Mouse (Mus musculus): ENCODE results near the gene Tmem117.

DNA sequence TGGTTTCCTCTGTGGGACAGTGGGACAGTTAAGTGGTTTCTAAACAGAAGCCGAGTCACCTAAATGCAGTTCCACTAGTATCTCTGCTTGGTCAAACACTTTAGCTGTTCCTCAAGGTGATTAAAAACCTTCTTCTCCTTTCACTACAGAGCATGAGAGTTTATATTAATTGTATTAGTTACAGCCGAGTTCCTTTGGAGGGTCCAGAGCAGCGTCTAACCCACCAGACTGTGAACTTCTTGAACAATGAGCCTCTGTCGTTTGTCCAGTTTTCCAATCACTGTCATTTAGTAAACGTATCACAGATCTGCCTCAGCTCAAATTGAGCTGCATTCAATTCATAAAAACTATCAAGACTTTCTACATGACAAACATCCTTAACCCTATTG is 400.4 kb downstream of the Tmem117 start:
- TF ChIP-seq CTCF (IDR thresholded peaks at IDR 0.05; ENCODE audit: low read depth, low read length) = no peak
- no peak for TF ChIP-seq POLR2AphosphoS5 (IDR thresholded peaks at IDR 0.05; ENCODE audit: insufficient replicate concordance, low read depth, low read length)
- no peak for TF ChIP-seq TAL1 (conservative IDR thresholded peaks at IDR 0.05; ENCODE audit: low read depth, low read length)
- TF ChIP-seq GATA1 (IDR thresholded peaks at IDR 0.05; ENCODE audit: borderline replicate concordance, low read length) = no peak
